38 mouse cellular contexts compared by ENCODE assay signal in genomic region chr17:34281836-34282235, GRCm38 (mm10). TPM values are rescaled to one million over a fixed set of nuclear protein-coding genes. Genes with fewer than 3 reads are reported as not detected.
"Had no signal": no experiment of that assay in that cellular context is flagged by ENCODE, and none has a peak within 500 bp of the region (broad histone marks: within the 10 kb centered on the region; RNA-seq: fewer than 3 reads in every experiment).

No protein-coding gene starts in this region.

- H3K4me3 ChIP-seq: embryonic facial prominence, embryonic 10.5 days; embryonic facial prominence, embryonic 12.5 days; embryonic facial prominence, embryonic 13.5 days; embryonic facial prominence, embryonic 15.5 days; erythroblast, embryonic 14.5 days; forebrain, embryonic 10.5 days; forebrain, embryonic 12.5 days; forebrain, embryonic 13.5 days; forebrain, embryonic 15.5 days; gastrocnemius, adult 2 months; heart, adult 2 months had no signal

- H3K4me2 ChIP-seq: embryonic facial prominence, embryonic 12.5 days; embryonic facial prominence, embryonic 13.5 days; embryonic facial prominence, embryonic 15.5 days; forebrain, embryonic 12.5 days; forebrain, embryonic 13.5 days; forebrain, embryonic 15.5 days had no signal

- H3K9ac ChIP-seq: embryonic facial prominence, embryonic 12.5 days; embryonic facial prominence, embryonic 13.5 days; embryonic facial prominence, embryonic 15.5 days; forebrain, embryonic 12.5 days; forebrain, embryonic 13.5 days; forebrain, embryonic 15.5 days; forebrain, postnatal 0 days had no signal

- H3K36me3 ChIP-seq: embryonic facial prominence, embryonic 10.5 days; embryonic facial prominence, embryonic 12.5 days; embryonic facial prominence, embryonic 13.5 days; embryonic facial prominence, embryonic 15.5 days; forebrain, embryonic 10.5 days; forebrain, embryonic 12.5 days; forebrain, embryonic 15.5 days had no signal

- H3K27me3 ChIP-seq: embryonic facial prominence, embryonic 15.5 days; forebrain, embryonic 12.5 days; forebrain, embryonic 15.5 days had no signal

- H3K9me3 ChIP-seq: embryonic facial prominence, embryonic 10.5 days; embryonic facial prominence, embryonic 12.5 days; forebrain, embryonic 10.5 days; forebrain, embryonic 12.5 days; forebrain, embryonic 13.5 days; forebrain, embryonic 15.5 days had no signal

- H3K4me1 ChIP-seq: embryonic facial prominence, embryonic 10.5 days; embryonic facial prominence, embryonic 12.5 days; embryonic facial prominence, embryonic 13.5 days; embryonic facial prominence, embryonic 15.5 days; forebrain, embryonic 10.5 days; forebrain, embryonic 12.5 days; forebrain, embryonic 13.5 days; forebrain, embryonic 15.5 days had no signal

- DNase-seq: cerebellum, adult 8-10 months; cerebellum, adult 9-10 months; cerebellum, adult 9-11 months; cerebellum, postnatal 10 days; cerebellum, postnatal 14 days; cerebellum, postnatal 25 days; cerebellum, postnatal 36 days; embryo, embryonic 11 days; forebrain, postnatal 0 days; gastrocnemius, adult 2 months; gastrocnemius, postnatal 10 days; gastrocnemius, postnatal 14 days; gastrocnemius, postnatal 25 days; gastrocnemius, postnatal 36 days; heart, adult 18-20 months; heart, adult 2 months had no signal

- H3K27ac ChIP-seq: embryonic facial prominence, embryonic 10.5 days; embryonic facial prominence, embryonic 12.5 days; embryonic facial prominence, embryonic 13.5 days; embryonic facial prominence, embryonic 15.5 days; forebrain, embryonic 10.5 days; forebrain, embryonic 12.5 days; forebrain, embryonic 13.5 days; forebrain, embryonic 15.5 days; gastrocnemius, adult 2 months; heart, adult 2 months had no signal

RNA-seq across cellular contexts. Expression of gene H2-Aa, which starts 5.8 kb away (rescaled TPM):
- polyA plus RNA-seq: embryonic facial prominence, embryonic 10.5 days; embryonic facial prominence, embryonic 11.5 days; erythroblast, embryonic 14.5 days; forebrain, embryonic 11.5 days; forebrain, embryonic 12.5 days; forebrain, embryonic 15.5 days; forebrain, embryonic 16.5 days had no signal

RNA-seq across cellular contexts. Expression of gene H2-Eb1, which starts 23.8 kb away (rescaled TPM):
- polyA plus RNA-seq: erythroblast, embryonic 14.5 days had no signal

RNA-seq across cellular contexts. Expression of gene H2-Ob, which starts 43.1 kb away (rescaled TPM):
- polyA plus RNA-seq: embryonic facial prominence, embryonic 10.5 days; embryonic facial prominence, embryonic 11.5 days; embryonic facial prominence, embryonic 12.5 days; embryonic facial prominence, embryonic 13.5 days; erythroblast, embryonic 14.5 days; forebrain, embryonic 10.5 days; forebrain, embryonic 11.5 days; forebrain, embryonic 12.5 days; forebrain, embryonic 13.5 days; forebrain, embryonic 15.5 days had no signal

RNA-seq across cellular contexts. Expression of gene H2-Eb2, which starts 43.6 kb away (rescaled TPM):
- total RNA-seq: common myeloid progenitor, adult 5-6 weeks; forebrain, postnatal 0 days; gastrocnemius, adult 18-20 months; gastrocnemius, adult 2 months; gastrocnemius, adult 8-10 months; gastrocnemius, postnatal 10 days; gastrocnemius, postnatal 14 days; gastrocnemius, postnatal 25 days; gastrocnemius, postnatal 36 days; gastrocnemius, postnatal 4 days; granulocyte monocyte progenitor cell, adult 5-6 weeks; heart, adult 2 months; heart, adult 8-10 months had no signal
- polyA plus RNA-seq: cortical plate, adult 2 months; embryonic facial prominence, embryonic 10.5 days; embryonic facial prominence, embryonic 11.5 days; embryonic facial prominence, embryonic 12.5 days; embryonic facial prominence, embryonic 13.5 days; embryonic facial prominence, embryonic 14.5 days; embryonic facial prominence, embryonic 15.5 days; erythroblast, embryonic 14.5 days; forebrain, embryonic 10.5 days; forebrain, embryonic 11.5 days; forebrain, embryonic 12.5 days; forebrain, embryonic 13.5 days; forebrain, embryonic 14.5 days; forebrain, embryonic 16.5 days; frontal cortex, adult 2 months had no signal
